Mouse (Mus musculus): ENCODE results near the gene Fasn. TPM values are rescaled to one million over a fixed set of nuclear protein-coding genes. Genes with fewer than 3 reads are reported as not detected.

The Fasn gene
- total RNA-seq, 1 experiment from 2014 or later, result 62.3 TPM

GRCm38 (mm10) chr11:120829757-120830532 is 5.6 kb upstream of the Fasn start:
- ATAC-seq (replicated peaks; ENCODE audit: low read depth, poor library complexity, severe bottlenecking), result no peak

- no peak for ATAC-seq (replicated peaks; ENCODE audit: low read depth, poor library complexity, severe bottlenecking)
Observed at GRCm38 (mm10) chr11:120828416-120828815, 4.1 kb upstream of the Fasn start.

DNA sequence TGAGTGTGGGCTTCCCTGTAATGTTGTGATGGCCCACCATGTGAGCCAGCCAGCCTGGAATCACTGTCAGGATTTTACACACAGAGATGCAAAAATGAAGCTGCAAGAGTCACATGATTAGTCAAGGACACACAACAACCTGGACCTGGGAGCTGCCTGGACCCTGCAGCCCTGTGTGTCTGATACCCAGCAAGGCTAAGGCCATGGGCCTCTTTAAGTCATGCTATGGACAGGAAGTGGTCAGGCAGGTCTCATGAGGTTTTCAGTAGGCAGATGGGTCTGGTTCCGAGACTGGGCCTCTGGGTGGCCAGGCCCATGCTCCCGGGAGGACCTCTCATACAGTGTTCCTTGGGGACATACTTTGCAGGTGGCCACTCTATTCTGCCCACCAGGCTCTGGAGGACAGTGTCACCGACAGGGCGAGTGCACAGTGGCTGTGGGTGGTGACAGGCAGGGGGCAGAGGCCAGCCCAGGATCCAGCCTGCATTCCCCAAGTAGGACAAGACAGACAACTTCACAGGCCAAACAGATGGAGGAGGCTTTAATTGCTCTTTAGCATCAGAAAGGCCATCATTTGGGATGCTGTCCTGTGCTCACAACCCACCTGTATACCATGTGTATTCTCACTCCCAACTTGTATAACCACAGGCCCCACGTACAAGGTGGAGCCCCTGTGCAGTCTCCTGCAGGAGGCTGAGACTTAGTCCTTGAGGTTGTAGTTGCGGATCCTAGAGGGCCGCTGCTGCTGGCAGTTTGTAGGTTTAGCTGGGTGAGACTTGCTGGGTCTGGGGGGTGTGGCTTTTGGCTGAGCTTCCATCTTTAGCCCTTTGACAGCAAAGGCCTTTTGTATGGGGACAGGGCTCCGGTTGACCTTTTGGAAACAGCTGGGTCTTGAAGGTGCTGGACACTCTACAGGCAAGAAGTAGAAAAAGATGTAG is 1.9 kb upstream of the Fasn start:
- no peak for ATAC-seq (replicated peaks; ENCODE audit: low read depth, poor library complexity, severe bottlenecking)

GRCm38 (mm10) chr11:120825289-120825863 is 1.0 kb upstream of the Fasn start:
- no peak for ATAC-seq (replicated peaks; ENCODE audit: low read depth, poor library complexity, severe bottlenecking)

DNA sequence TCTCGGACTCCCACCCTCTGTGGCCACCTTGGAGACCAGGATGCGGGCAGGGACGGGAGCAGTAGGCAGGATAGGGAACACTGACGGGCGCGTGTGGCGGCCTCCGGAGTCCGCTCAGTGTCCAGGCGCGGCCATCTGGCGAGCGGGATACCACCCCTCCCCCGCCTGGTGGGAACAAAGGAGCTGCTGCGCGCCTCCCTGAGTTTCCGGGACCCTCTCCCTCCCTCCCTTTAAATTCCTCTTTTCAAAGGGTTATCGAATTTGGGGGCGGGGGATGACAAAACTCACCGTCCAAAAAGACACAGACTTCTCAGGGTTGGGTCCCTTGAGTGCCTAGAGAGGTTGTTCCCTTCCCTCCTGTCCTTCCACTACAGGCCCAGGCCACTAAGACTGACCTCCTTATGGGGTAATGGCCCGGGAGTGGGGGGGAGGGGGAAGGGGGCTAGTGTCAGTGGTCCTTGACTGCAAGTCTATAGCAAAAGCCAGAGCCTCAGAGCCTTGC is 491 bp upstream of the Fasn start:
- peak; percentile 19; the same call in 1 of the 2 replicates for ATAC-seq (replicated peaks; ENCODE audit: low read depth, poor library complexity, severe bottlenecking)

- peak; percentile 5 for ATAC-seq (replicated peaks; ENCODE audit: low read depth, poor library complexity, severe bottlenecking)
Observed at GRCm38 (mm10) chr11:120823551-120823947, 798 bp downstream of the Fasn start.

DNA sequence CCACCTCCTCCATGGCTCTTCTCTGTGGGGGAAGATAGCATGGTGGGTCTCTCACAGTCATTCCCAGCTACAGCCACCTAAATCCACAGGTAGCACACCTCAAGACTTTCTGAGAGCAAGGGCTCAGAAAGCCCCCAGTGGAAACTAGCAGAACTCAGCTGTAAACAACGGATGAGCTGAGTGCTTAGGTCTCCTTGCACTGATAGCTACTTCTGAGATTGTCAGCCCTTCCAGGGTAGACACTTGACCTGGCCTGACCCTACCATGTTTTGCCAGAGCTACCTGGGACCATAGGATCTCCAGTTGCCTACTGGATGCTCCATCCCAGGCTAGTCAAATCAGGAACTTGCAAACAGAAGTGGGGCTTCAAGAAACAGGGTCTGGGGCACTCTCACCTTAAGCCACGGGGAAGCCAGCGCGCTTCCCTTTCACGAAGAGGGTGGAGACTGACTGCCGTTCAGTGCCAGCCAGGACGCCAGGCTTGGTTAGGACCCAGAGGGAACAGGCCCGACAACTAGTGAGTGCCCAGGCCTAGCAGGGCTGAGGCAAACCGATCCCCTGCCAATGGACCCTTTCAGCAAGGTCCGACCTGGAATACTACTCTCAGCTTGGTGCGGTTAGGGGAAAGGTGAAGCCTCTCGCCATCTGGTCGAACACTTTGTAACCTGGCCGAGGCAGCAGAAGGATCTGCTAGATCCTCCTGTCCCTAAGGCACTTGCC is 1.4 kb downstream of the Fasn start:
- ATAC-seq (replicated peaks; ENCODE audit: low read depth, poor library complexity, severe bottlenecking), result 0 out of 2 replicates have a peak, but pooled peaks have one; percentile 9

DNA sequence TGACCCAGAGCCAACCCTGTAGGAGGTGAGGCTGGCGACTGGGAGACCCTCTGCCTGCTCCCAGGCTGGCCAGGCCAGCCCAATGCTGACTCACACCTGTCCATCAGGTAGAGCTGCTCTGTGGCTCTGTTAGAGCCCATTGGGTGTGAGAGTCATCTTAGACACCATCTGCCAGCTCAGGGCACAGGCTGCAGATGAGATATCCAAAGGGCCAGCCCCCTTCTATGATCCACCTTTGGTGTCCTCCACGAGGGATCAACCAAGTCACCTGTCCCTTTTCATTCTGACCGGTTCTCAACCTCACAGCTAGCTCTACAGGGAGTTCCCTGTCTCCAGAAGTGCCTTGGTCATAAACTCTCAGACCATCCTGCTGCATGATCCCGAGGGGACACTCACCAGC is 2.0 kb downstream of the Fasn start:
- no peak for ATAC-seq (replicated peaks; ENCODE audit: low read depth, poor library complexity, severe bottlenecking)

- ATAC-seq (replicated peaks; ENCODE audit: low read depth, poor library complexity, severe bottlenecking), result no peak
Observed at GRCm38 (mm10) chr11:120821076-120821922, 3.0 kb downstream of the Fasn start.

GRCm38 (mm10) chr11:120820546-120820945 is 3.8 kb downstream of the Fasn start:
- no peak for ATAC-seq (replicated peaks; ENCODE audit: low read depth, poor library complexity, severe bottlenecking)

DNA sequence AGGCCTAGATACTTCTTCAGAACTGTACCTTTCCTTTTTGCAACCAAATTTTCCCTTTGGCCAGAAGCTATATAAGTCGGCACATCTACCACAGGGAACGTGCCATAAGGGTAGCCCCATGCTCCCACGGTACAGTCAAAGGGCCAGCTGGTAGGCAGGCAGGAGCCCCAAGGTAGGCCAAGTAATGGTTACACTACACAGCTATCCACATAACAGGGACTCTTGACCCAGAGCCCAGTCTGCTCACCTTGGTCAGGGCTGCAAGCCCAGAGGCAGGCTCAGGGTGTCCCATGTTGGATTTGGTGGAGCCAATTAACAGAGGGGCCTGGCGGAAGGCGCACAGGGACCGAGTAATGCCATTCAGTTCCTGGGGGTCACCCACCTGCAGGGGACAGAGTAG is 4.8 kb downstream of the Fasn start:
- ATAC-seq (replicated peaks; ENCODE audit: low read depth, poor library complexity, severe bottlenecking), result no peak

DNA sequence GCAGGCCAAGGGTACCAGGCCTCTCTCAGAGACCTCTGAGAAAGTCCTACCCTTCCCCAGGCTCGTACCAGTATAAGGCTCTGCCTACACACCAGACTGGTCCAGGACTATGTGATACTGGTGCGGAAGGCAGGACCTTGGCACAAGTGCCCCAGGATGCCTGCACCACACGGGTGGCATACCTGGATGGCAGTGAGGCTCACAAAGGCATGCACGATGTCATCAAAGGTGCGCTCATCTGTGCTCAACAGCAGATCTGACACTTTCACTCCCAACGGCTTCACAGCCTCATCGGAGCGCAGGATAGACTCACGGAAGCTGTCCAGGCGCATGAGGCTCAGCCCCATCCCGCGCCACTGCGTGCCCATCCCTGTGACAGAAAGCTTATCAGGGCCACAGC is 6.1 kb downstream of the Fasn start:
- ATAC-seq (replicated peaks; ENCODE audit: low read depth, poor library complexity, severe bottlenecking), result no peak

DNA sequence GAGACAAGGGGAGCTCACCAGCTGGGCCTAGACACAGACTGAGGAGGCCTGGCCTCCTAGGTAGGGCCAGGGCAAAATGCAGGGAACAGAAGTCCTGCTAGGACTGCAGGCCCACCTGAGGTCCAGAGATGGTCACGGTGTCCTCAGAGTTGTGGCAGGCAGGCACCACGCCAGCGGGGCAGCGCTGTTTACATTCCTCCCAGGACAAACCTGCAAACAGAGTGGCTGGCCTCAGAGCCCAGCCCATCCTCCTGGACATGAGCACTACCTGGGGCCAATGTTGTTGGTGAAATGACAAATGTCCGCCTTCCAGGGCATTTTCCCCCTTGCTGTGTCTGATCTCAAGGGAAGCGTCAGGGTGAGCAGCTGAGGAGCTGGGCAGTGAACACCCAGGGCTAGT is 7.0 kb downstream of the Fasn start:
- ATAC-seq (replicated peaks; ENCODE audit: low read depth, poor library complexity, severe bottlenecking), result no peak

DNA sequence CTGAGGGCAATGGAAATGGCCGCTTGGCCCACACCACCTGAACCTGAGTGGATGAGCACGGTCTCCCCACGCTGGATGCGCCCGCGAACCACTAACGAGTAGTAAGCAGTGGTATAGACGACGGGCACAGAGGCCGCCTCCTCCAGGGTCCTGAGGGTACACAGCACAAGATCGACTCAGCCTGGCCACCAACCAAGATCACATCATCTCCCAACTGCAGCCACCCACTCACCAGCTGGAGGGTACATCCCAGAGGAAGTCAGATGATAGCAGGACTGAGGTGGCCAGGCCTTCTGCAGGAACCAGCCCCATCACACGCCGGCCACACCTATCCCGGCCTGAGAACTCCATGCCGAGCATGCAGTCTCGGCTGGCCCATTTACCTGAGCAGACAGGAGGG is 12.3 kb downstream of the Fasn start:
- no peak for ATAC-seq (replicated peaks; ENCODE audit: low read depth, poor library complexity, severe bottlenecking)

DNA sequence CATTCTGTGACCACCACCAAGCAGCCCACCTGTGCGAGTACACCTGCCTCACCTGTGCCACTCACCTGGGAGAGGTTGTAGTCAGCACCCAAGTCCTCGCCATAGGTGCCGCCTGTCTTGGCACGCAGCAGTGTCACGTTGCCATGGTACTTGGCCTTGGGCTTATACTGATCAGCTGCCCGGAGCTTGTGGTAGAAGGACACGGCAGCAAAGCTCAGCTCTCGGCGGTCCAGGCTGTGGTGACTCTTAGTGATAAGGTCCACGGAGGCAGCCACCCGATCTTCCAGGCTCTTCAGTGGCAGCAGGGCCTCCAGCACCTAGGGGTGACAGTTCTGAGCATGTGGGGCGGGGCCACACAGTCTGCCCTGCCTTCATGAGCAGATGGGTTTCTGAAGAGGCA is 16.3 kb downstream of the Fasn start:
- no peak for ATAC-seq (replicated peaks; ENCODE audit: low read depth, poor library complexity, severe bottlenecking)

- no peak for ATAC-seq (replicated peaks; ENCODE audit: low read depth, poor library complexity, severe bottlenecking)
Observed at GRCm38 (mm10) chr11:120805375-120806298, 18.7 kb downstream of the Fasn start.

DNA sequence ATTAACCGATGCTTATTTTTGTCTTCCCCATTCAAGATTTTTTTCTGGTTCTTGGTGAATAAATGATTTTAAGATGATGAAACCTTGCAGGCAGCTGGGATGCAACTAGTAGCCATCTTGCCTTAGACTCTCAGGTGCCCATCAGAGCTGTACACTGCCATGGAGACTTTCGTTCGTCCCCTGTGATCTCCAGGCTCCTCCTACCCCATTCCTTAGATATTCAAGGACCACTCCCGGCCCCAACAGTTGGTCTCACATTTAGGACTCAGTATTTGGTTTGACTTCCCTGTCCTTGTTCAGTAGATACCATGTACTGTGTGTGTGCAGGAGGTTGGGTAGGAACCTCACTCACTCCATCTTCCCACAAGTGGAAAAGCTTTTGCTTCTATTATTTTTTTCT is 19.6 kb downstream of the Fasn start:
- no peak for ATAC-seq (replicated peaks; ENCODE audit: low read depth, poor library complexity, severe bottlenecking)

GRCm38 (mm10) chr11:120804274-120804673 is 20.1 kb downstream of the Fasn start:
- ATAC-seq (replicated peaks; ENCODE audit: low read depth, poor library complexity, severe bottlenecking), result no peak
